Mouse (Mus musculus): Measurements from ENCODE around the gene Car9. TPM values are rescaled to one million over a fixed set of nuclear protein-coding genes. Genes with fewer than 3 reads are reported as not detected.

Gene Car9
- polyA plus RNA-seq, 3 experiments from 2014 or later: 0.48 to 0.84 (median 0.79) TPM

DNA sequence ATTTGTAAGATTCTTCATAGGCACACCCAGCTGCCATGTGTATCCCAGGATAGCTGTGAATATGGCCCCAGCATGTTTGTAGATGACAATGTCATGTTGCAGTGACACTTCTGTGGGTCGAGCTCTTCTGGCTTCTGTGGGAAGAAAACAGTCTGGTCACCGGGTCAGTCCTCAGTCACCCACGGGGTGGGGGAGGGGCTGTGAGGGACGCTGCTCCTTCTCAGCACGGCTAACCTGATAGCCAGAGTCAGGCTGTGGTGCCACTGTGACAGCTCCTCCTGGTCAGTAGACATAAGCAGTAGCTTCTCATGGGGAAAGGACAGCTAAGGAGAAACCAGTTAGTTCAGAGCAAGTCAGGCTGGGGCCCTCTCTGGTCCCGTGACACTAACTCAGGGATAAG, 10.2 kb upstream of the Car9 start:
- no peak for ATAC-seq

DNA sequence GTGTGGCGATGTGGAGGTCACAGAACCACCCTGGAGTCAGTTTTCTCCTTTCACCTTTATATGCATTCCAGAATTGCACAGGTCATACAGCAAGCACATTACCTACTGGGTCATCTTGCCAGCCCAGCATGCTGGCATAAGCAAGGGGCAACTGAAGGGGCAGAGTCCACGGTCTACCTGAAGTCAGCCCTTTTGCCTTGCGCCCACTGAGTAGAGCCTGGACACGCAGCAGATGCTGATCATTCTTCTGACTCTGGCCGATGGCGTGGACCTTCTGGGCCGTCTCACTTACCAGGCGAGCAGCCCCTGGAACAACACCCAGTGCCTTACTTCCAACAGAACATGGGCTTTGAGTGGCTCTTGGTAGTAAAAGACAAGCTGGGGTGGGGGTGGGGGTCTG, 9.4 kb upstream of the Car9 start:
- no peak for ATAC-seq

DNA sequence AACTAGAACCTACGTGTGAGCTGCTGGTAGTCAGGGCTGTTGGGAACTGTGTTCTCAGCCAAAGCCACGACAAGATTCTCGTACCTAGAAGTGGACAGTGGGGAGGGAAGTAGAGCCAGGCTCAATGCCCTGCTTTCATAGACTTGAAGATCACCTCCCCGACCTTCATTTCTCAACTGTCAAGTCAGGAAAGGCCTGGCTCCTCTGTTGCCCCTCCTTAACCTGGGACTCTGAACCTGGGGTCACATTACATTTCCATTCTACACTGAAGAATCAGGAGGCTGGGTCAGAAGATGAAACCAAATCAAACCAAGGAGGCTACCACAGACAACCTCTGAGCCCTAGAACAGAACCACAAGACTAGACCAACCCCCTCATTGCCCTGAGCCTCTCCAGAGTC, 8.8 kb upstream of the Car9 start:
- no peak for ATAC-seq

DNA sequence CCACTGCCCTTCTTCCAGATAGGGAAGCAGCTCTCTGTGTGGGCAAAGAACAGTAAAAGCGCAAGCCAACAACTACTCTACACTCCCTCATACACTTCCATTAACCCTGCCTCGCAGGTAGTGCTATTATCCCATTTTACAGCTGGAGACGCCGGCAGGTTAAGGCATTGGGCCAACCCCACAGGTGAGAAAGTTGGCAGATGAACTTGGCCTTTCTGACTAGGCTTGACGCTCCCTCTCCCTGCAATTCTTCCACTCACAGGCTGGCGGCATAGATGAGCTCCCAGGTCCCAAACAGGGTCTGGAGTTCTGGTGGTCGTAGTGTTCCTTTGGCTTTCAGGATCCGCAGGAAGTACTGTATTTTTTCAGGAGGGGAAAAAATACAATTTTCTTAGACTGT, 7.8 kb upstream of the Car9 start:
- ATAC-seq: peak; percentile 35

DNA sequence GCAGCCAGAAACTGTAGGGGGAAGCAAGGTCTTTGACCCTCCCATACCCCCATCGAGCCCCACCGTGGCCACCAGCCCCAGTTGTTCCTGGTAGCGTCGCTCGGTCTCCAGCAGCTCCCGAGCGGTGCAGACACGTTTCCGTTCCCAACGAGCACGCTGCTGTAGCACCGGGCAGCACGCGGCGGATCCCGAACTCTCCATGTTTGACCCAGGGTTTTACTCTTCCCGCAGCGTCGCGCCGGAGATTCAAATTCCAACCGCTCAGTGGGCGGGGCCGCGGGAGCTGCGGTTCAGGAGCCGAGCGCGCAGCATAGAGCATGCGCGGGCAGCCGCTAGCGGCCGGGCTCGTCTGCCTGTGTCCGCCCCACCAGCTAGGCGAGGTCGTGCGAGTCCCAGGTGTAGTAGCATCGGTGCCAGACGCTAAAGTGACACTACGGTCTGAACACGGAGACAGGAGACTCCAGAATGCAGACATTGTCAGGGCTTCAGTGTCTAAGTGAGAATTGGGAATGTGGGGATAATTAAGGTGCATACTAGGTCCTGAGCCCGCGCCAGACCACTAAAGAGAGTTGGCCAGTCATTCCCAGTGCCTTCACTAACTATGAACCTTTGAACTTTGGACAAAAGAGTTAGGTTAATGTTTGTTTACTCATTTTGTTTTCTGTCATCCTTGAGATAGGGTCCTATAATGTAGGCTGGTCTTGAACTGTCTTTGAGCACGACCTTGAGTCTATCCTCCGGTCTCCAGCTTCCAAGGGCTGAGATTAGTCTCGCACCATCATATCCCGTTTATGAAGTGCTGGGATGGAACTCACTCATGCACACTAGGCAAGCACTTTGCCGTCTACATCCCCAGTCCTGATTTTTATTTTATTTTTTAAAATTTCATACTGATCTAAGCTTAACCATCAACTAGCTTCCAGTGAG, 7.1 kb upstream of the Car9 start, which contains the start of gene Arhgef39:
Gene Arhgef39 (minus strand): TSS at position 289 of the 927 bp plus-strand sequence.
- peak; percentile 76 for ATAC-seq

DNA sequence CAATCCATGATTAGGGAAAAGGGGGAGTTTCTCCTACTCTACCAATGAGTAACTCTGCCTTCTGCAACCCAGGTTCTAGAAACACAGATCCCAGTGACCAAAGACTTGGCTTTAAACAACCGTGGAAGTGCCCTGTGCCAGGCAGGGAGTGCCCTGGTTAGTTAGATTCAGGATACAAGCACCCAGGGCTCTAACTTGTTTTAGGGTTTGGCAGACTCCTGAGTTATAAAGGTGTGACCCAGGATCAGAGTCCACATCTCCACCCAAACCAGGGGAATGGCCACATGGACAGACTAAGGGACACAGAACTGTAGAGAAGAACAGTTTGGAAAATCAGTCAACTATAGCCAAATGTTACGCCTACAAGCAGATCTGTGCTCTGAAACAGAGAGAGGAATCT, 3.7 kb upstream of the Car9 start:
- no peak for ATAC-seq

DNA sequence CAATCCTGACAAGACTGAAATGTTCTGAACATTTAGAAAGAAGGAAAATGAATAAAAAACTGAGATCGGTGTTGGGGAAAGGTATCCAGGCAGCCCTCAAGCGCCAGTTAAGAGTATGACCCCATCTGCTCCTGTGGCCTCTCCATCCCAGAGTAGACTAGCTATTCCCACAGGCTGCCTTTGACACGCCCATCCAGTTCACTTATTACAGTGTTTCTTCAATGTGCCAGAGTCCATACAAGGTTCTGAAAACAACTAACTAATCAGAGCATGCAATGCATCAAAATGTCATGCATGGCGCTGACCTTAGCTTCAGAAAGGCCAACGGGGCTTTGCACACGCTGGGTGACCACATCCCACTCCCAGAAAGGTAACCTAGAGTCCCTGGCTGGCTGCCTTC, 3.3 kb upstream of the Car9 start:
- no peak for ATAC-seq

DNA sequence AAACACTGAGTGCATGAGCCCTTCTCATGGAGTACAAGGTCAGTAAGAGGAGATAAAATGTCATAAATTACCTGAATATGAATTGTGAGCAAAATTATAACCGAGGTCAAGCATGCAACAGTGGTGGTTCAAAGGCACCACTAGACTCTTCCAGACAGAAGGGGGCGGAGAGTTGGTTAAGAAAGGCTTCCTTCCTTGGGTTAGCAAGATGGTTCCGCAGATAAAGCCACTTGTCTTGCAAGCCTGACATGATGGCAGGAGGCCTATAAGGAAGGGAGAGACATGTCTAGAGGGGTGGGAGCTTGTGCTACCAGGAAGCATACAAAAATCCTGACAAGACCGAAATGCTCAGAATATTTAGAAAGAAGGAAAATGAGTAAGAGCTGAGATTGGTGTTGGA, 2.5 kb upstream of the Car9 start:
- ATAC-seq: no peak

DNA sequence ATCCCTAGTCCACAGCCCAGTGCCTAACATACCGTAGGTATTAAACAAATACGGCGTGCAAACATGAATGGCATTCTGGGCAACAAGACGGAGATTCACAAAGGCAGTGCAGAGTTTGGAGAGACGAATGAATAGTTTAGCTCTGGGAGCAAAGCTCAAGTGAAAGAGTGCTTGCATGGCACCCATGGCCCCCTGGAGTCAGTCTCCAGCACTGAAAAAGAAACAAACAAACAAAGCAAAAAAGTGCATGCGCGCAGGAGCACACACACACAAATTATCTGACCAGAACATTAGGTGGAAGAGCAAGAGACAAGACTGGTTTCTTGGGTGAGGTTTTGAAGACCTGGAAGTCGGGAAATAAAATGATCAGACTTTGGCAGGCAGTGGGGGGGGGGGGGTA, 692 bp upstream of the Car9 start:
- no peak for ATAC-seq

DNA sequence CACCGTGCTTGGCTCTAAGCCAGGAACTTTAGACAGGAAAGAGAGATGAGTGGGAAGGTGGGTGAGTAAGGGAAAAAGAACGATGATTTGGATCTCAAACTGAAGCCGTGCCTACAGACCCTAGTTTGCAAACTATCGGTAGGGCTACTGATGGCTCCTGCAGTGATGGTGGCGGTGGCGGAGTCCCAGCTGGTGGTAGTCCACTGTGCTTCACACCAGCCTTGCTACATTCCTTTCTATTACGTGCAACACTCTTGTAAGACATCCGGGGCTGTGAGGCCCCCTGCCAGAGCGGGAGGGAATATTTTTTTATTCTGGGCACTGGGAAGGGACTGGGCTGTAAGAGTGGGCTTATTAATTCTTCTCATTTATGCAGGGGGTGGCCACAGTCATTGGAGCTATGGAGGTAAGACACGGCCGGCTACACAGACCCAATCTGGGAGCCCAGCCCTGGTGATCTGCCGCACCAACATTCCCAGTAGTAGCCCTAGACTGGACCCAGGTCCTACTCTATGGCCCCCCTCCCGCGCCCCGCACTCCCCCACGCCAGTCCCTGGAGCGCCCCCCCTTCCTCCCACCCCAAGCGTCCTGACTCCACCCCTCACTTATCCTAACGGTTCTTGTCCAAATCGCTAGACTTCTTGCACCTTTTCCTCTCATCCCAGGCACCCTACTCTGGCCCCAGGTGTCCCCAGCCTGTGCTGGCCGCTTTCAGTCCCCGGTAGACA, 1.3 kb downstream of the Car9 start:
- no peak for ATAC-seq

DNA sequence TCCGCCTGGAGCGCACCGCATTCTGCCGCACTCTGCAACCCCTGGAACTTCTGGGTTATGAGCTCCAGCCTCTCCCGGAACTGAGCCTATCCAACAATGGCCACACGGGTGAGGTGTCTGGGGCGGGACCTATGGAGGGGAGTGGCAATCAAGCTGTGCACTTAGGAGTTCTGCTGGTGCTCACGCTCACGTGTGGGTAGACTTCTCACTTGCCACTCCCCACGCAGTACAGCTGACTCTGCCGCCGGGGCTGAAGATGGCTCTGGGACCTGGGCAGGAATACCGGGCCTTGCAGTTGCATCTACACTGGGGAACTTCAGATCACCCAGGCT, 1.9 kb downstream of the Car9 start:
- ATAC-seq: peak; percentile 98

DNA sequence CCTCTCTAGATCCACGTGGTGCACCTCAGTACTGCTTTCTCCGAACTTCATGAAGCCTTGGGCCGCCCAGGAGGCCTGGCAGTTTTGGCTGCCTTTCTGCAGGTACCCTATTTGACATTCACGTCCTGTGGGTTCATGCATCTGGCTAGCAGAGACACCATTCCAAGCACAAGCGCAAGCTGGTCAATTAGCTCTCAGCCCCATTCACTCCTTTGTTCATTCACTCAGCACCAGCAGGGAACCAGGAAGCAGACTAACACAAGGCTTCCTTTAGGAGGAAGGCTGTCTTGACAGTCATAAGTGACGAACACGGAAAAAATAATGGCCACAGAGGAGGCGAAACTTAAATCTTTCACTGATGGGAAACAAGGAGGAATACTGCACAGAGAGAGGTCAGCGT, 2.3 kb downstream of the Car9 start:
- no peak for ATAC-seq

DNA sequence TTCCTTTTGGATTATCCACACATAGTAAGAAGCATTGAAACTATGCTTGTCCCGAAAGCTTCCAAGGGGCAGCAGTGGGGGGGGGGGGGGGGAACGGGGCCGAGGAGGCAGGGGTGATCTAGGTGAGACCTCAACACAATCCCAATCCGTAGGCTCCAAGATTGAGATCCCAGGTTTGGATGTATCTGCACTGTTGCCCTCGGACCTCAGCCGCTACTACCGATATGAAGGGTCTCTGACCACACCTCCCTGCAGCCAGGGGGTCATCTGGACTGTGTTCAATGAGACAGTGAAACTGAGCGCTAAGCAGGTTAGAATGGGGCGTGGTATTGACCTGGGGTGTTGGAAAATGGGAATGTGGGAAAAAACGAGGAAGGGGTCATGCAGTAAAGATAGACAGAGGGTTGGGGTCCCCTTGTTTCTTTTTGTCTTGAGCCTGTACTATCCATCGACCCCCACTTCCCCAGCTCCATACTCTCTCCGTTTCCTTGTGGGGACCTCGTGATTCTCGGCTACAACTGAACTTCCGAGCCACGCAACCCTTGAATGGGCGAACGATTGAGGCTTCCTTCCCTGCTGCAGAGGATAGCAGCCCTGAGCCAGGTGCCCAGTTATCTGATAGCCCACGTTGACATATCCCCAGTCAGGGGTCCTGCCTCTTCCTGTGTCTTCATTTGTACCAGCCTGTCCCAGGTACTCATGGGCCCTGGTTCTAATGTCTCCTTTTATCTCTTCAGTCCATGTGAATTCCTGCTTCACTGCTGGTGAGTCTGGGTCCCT, 5.1 kb downstream of the Car9 start:
- no peak for ATAC-seq

DNA sequence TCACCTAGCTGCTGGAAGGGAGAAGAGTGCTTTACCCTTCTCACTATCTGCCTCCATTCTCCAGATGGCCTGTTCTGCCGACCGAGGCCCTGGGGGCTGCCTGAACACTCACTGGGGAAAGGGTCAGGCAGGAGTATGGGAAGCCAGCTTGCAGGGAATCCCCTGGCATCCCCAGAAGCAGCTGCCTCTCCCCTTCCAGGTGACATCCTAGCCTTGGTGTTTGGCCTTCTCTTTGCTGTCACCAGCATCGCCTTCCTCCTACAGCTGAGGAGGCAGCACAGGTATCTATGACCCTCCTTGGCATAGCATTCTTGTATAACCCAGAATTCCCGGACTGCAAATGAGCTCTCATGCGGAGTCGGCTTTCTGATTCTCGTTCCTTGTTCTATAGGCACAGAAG, 5.9 kb downstream of the Car9 start:
- ATAC-seq: no peak

DNA sequence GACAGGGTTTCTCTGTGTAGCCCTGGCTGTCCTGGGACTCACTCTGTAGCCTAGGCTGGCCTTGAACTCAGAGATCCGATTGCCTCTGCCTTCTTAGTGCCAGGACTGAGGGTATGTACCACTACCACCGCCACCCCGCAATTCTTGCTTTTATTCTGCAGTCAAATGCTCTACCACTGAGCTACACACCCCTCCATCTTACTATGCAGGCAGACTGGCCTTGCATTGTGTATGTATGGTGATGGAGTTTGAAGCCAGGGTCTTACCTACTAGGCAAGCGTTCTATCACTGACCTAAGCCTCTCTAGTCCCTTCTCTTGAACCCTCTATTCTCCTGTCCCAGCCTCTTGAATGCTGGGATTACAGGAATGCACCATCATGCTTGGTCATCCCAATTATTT, 6.5 kb downstream of the Car9 start:
- ATAC-seq: no peak

DNA sequence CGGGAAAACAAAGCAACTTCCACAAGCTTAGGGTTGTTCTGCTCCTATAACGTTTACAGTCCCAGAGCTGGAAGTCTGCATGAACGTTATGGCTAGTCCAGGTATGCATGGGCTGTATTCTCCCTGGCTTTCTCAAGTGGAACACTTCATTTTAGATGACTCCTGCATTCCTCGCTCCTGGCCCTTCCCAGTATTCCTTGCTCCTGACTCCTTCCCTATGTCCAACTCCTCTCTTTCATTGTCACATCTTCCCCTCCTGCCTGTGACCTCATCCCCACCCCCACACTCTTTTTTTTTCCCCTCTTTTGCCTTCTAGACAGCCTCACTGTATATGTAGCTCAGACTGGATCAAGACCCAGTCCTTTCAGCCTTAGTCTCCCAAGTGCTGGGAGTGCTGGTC, 7.0 kb downstream of the Car9 start:
- no peak for ATAC-seq

DNA sequence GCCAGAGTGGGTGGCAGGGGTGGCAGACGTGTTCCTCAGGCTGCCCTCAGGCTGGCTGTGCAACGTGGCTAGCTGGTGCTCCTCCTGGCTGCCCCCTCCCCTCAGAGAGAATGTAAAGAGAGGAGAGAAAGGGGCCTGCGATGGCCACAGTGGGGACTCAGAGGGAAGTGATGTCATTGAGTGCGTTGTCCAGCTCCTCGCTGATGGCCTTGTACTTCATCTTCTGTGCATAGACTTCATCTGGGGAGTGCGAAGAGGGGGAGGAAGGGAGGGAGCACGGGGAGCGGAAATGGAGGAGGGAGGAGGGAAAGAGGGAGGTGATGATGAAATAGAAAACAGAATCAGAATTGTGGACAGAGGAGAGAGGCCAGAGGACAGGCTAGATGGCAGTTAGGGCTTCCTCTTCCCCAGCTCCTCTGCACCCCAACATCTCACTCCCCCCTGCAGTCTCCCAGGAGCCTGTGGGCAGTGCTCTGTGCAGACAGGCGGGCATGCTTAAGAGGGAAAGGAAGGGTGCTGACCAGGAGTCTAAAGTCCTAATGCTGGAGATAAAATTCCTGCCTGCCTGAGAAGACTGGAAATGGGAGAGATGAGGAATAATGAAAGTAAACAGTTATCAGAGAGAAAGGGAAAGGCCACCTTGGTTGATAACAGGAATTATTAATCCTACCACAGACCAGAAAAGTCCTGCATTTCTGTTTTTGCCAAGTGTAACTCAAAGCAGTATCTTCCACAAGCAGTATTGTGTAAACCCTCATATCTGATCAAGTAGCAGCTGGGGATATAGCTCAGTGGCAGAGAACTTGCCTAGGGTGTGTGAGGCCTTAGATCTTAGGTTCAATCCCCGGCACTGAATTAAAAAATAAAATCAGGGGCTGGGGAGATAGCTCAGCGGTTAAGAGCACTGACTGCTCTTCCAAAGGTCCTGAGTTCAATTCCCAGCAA, 9.3 kb downstream of the Car9 start:
- no peak for ATAC-seq

DNA sequence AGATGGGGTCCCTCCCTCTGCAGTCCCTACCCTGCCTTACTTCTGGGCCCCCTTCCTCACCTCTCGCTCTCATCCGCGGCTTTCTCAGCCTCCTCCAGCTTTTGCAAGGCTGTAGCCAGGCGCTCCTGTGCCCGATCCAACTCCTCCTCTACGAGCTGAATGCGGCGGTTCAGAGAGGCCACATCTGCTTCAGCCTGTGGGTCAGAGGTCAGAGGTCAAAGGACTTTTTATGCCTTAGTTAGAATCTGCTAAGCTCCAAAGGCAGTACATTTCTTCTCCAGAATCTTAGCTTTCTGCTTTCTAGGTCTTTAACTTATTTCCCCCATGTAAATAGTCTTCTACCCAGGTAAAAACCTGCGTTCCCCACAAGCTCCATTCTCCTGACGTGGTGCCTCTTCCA, 12.8 kb downstream of the Car9 start:
- no peak for ATAC-seq

DNA sequence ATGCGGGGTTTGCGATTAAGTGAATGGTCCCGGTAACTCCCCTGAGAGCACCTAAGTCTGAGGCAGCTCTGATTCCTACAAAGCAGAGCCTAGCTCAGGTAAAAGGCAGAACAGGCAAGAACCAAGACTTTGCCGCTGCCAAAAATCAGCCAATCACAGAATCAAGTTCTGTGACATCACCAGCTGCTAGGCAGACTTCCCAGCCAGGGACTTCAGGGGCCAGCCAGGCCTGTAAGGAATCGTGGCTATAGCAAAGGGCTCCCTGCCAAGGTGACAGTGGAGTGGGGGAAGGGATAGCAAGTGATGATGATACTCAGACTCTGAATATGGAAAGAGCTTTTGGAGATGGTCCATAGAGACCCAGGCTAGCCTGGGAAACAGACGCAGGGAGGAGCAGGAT, 13.2 kb downstream of the Car9 start:
- ATAC-seq: peak; percentile 84

DNA sequence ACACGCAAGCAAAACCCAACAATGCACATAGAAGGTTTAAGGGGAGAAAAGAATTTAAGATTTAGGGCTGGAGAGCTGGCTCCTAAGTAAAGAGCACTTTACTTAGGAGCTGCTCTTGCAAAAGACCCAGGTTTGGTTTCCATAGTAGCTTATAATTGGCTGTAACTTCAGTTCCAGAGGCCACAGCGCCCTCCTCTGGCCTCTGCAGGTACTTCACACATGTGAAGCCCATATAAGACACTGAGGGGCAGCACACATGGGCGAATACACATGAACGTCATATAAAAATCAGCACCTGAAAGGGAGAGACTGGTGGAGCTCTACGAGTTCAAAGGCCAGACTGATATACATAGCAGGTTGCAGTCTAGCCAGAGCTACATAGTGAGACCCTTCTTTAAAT, 21.1 kb downstream of the Car9 start:
- no peak for ATAC-seq

DNA sequence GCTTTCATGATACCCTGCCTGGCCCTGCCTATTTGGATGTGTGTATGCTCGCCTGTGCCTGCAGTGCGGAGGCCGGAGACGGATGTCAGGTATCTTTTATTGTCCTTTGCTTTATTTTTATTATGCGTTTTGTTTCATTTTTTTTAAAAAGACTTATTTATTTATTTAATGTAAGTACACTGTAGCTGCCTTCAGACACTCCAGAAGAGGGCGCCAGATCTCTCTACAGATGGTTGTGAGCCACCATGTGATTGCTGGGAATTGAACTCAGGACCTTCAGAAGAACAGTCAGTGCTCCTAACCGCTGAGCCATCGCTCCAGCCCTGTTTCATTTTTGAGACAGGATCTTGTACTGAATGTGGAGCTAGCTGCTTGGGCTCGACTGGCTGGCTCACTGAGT, 21.7 kb downstream of the Car9 start:
- ATAC-seq: no peak

DNA sequence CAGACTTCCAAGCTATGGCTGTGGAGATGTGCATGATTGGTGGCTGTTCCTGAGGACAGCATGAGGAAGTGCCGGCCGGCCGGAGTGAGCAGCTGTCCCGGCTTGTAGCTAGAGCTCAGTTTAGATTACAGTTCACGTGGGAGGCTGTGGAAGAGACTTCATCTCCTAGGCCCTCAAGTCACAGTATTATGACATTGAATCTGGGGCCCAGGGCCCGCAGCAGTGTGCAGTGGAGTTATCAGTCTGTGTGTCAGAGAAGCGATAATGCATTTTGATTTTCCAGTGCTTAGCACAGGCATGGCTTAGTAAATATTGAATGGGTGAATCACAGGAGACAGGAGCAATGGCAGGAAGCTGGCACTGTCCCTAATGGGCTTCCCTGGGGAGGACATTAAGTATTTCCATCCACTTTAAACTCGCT, 23.3 kb downstream of the Car9 start:
- no peak for ATAC-seq

Measured in inflammation-experienced regulatory T-cells, adult 6 months (primary cell).